Mouse (Mus musculus) adrenal gland, postnatal 25 days (tissue): ENCODE results near the gene 1700018G05Rik. TPM values are rescaled to one million over a fixed set of nuclear protein-coding genes. Genes with fewer than 3 reads are reported as not detected.
"Not testable (repeated sequence)": the region's sequence is repeated elsewhere in the genome, so short reads cannot be mapped to it uniquely, and the experiment has no call there.

Experiments used
- DNase-seq: peaks from one replicate; pipeline ENCODE4 v3.0.0; 2021; ENCODE audit warnings: mixed read lengths
- long read RNA-seq: library from polyadenylated mRNA; stranded (forward); transcript quantifications from one replicate; pipeline ENCODE4 v2.0.0, GENCODE M21; 2021
- total RNA-seq: library from RNA; stranded (reverse); gene quantifications from 2 replicates; pipeline ENCODE4 v1.2.3, GENCODE M21; 2021

The 1700018G05Rik gene
- not detected in 2 replicates for total RNA-seq
- long read RNA-seq, partial matches to known transcripts: 1 of 1 reads
- long read RNA-seq, other reads (novel, unspliced or antisense): 0 of 1 reads

GRCm38 (mm10) chrX:102928072-102928471 is at the start of gene 1700018G05Rik:
TSS of gene 1700018G05Rik (plus strand) at chrX:102928372.
- not testable (repeated sequence) for DNase-seq

GRCm38 (mm10) chrX:102908587-102908986 is 19.6 kb upstream of the 1700018G05Rik start, which contains the start of the genes Dmrtc1a and 1700011M02Rik:
TSS of gene Dmrtc1a (minus strand) at chrX:102908687.
TSS of gene 1700011M02Rik (plus strand) at chrX:102908905.
- not testable (repeated sequence) for DNase-seq

- not testable (repeated sequence) for DNase-seq
Observed at GRCm38 (mm10) chrX:102914823-102915222, 13.3 kb upstream of the 1700018G05Rik start.

GRCm38 (mm10) chrX:102926707-102927106 is 1.5 kb upstream of the 1700018G05Rik start:
- peak; percentile 14 for DNase-seq

- no peak for DNase-seq
Observed at GRCm38 (mm10) chrX:102932992-102933570, 4.9 kb downstream of the 1700018G05Rik start.

- DNase-seq: peak; percentile 33
Observed at GRCm38 (mm10) chrX:102933571-102934394, 5.6 kb downstream of the 1700018G05Rik start.

GRCm38 (mm10) chrX:102934395-102934764 is 6.2 kb downstream of the 1700018G05Rik start:
- no peak for DNase-seq

GRCm38 (mm10) chrX:102936743-102937142 is 8.6 kb downstream of the 1700018G05Rik start:
- no peak for DNase-seq

GRCm38 (mm10) chrX:102950136-102950535 is 22.0 kb downstream of the 1700018G05Rik start:
- DNase-seq: not testable (repeated sequence)

GRCm38 (mm10) chrX:102958917-102959316 is 30.7 kb downstream of the 1700018G05Rik start:
- peak; percentile 1 for DNase-seq

- DNase-seq: no peak
Observed at GRCm38 (mm10) chrX:102960581-102960980, 32.4 kb downstream of the 1700018G05Rik start.

Other genes starting within 250 kb of the 1700018G05Rik start
- not detected in 2 replicates for gene Gm3880, start 241.4 kb upstream of the 1700018G05Rik start, total RNA-seq
- gene Gm9112, start 220.7 kb upstream of the 1700018G05Rik start, total RNA-seq: not detected in 2 replicates
- not detected in 2 replicates for gene Dmrtc1b, start 220.5 kb upstream of the 1700018G05Rik start, total RNA-seq
- not detected in 2 replicates for gene Dmrtc1c1, start 125.4 kb upstream of the 1700018G05Rik start, total RNA-seq
- not detected in 2 replicates for gene Dmrtc1c2, start 73.8 kb upstream of the 1700018G05Rik start, total RNA-seq
- gene 1700031F05Rik, start 60.4 kb upstream of the 1700018G05Rik start, total RNA-seq: not detected in 2 replicates
- gene Dmrtc1a, start 19.7 kb upstream of the 1700018G05Rik start, total RNA-seq: not detected in 2 replicates
- gene 1700011M02Rik, start 19.5 kb upstream of the 1700018G05Rik start, total RNA-seq: not detected in 2 replicates